Mouse (Mus musculus) c-Kit-positive CD71-positive TER-119-positive erythroid progenitor cells, embryonic 14.5 days (primary cell): ENCODE results near the gene St6galnac3.
"Not testable (repeated sequence)": the region's sequence is repeated elsewhere in the genome, so short reads cannot be mapped to it uniquely, and the experiment has no call there.

Experiments
- DNase-seq: peaks from one replicate; pipeline ENCODE4 v3.0.0-alpha.2; 2013; ENCODE audit warnings: low spot score

St6galnac3 gene

DNA sequence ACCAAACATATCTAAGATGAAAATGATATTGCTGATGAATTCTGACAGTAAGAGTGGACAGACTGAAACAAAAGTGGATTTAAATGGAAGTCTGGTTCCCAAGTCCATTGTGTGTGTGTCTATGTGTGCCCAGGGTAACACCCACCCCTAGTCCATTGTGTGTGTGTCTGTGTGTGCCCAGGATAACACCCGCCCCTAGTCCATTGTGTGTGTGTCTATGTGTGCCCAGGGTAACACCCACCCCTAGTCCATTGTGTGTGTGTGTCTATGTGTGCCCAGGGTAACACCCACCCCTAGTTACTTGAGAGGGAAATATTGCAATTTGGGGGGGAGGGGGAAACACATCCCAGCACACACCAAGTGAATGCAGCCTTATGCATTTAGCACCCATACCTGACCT lies 318.1 kb downstream of the St6galnac3 start:
- no peak for DNase-seq

DNA sequence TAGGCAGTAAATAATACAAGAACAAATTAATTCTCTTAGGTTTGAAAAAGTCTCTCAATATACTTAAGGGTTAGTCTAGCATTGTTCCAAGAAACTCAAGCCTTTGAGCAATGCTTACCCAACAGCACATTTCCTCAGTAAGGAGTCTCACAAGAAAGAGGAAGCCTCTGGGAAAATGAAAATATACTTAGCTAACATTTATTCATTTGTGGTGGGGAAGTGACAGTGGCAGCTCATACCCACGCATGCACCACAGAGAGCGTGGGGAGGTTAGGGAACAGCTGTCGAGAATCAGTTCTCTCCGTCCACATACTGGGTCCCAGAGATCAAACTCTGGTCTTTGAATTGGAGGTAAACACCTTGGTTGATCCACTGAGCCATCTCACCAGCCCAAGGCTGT lies 318.8 kb downstream of the St6galnac3 start:
- no peak for DNase-seq

DNA sequence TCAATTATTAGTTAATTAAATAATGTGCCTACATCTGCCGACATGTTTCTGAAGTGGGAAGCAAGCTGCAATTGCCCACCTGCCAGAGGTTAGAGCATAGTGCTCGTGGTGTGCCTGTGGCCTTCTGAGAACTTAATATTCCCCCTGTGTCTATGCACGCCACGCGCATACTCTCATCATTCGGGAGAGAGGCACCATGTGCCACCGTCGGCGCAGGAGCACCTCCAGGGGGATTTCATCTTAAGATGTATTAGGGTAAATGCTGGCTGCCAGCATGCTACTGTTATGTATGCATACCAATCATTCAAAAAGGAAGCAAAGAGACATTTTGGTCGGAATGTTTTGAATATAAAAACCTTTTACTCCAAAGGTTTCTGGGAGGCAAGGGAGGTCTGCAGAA lies 319.3 kb downstream of the St6galnac3 start:
- no peak for DNase-seq

DNA sequence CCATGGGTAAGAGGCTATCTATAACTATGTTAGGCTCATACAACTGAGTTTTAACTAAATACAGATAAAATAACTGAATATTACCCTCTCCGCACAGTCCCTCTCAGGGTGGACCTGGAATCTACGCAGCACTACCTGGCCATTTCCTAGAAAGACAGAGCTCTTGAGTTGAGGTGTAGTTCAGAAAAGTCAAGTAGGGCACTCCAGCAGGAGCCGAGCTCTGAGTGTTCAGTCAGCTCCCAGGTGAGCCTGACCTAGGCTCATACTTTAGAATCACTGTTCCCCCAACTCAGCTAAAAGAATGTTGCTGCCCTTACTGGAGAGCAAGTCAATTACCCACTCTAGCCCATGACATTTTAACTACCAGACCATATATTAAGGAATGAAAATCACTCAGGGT lies 324.7 kb downstream of the St6galnac3 start:
- DNase-seq = no peak

DNA sequence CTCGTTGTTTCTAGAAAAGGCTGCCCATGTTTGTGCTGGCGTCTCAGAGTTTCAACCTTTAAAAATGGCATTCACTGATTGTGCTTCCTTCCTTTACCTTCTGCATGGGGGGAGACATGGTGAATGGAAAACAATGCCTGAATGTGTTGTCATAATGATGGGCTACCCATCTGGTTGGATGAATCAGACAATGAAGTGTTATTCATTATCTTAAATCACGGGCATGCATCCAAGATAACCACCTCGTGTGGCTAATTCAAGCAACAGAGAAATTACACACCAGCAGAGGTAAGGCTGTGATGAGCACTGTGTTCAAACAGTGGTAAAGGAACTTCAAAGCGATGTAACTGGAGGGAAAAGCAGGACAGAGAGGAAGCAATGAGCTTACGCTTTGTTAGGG lies 325.4 kb downstream of the St6galnac3 start:
- DNase-seq = no peak

DNA sequence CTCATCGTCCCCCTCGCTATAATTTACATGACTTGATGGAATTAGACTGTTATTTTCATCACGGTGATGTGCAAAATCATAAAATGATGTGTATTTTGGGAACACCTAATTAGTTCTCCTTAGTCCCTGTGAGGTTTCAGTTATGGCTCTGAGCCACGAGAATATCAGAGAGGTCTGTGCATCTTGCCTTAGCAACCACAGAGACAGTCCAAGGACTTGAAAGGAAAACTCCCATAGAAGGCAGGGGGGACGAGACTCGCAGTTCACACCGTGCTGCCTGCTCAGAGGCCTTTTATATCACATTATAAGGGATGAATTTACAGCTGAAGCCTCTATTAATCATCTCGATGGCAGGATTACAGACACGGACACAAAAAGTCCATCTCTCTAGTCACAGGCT lies 327.2 kb downstream of the St6galnac3 start:
- no peak for DNase-seq

DNA sequence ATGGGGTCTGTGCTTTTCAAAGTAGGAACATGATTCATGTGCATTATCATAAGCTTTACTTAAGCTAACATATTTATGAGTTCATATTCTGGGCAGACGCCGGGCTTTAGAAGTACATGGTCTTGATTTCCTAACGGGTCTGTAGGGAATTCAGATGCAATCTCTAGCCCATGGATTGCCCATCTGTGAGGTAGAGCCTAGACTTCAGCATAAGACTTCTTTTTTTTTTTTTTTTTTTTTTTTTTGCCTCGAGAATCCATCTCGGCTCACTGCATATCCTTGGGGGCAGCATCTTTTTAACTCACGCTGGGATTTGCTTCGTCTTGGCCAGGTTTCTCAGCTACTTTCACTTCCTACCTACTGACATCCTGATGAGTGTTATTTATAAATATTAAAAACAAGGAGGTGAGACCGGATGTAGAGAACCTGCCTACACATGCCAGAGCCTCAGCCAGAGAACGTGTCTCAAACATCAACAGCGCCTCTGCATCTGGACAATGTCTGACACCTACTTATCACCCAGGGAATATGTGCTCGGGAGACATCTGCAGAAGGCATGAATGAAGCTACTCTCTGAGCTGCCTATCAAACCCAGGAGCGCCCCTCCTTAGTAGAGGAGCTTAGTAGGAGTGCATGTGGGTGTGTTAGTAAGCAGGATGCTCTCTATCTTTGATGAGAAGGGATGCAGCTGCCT lies 328.5 kb downstream of the St6galnac3 start:
- DNase-seq = no peak

DNA sequence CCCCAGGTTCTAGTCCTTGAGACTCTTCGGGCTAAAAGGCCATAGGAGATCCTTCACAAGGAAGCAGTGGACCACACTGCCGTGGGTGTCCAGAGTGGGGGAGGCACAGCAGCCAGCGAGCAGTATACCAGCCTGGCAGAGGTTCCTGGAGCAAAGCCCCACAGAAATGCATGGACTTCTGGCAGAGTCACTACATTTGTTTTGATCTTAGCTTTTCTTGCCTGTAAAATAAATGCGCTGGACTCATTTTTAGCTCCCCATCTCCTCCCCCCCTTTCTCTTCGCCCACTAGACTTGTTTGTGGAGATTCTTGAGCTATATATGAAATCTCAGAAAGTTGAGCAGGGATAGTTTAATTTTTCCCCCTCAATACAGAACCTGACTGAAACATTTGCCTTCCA lies 329.6 kb downstream of the St6galnac3 start:
- no peak for DNase-seq

DNA sequence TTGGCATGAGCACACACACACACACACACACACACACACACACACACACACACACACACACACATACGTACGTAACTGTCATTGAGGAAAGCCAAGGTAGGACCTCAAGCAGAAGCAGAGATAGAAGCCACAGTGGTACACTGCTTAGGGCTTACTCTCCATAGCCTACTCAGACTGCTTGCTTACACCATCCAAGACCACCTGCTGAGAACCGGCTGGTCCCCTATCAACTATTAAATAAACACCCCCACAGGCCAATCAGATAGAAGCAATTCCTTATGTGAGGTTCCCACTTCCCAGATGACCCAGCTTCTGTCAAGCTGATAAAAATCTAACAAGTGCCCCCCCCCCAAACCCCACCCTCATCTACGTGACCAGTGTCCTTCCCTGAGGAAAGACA lies 330.2 kb downstream of the St6galnac3 start:
- no peak for DNase-seq

DNA sequence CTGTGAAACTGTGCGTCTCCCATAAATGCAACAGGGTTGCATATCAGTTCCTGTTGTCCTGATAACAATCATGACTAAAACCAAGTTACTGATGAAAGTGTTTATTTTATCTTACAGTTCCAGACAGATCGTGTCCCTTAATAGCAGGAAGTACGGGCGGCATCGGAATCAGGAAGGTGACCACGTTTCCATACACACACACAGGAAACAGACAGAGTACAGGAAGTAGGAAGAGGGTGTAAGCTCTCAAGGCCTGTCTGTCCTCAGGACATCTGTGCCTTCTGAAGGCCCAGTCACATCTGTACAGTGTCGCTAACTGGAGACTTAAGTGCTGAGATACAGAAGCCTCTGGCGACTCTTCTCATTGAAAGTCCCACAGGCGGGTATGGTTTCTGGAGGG lies 330.8 kb downstream of the St6galnac3 start:
- DNase-seq = no peak

DNA sequence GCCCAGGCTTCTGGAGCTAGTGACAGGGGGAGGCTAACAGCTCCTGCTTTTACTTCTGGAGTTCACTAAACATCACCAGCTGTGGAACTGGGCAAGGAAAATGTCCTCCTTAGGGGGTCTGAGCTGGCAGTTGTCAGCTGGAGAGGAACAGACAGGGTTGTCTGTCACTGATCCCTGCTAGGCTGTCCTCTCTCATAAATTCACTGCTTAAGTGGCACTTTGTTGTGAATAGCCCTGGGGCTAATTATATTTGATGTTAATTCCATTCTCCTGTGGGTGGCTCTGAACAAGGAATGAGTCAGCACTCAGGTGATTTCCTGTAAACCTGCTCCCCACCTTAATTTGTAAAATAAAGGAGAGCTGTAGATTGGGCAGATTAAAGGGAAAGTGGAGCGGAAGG lies 333.5 kb downstream of the St6galnac3 start:
- not testable (repeated sequence) for DNase-seq

DNA sequence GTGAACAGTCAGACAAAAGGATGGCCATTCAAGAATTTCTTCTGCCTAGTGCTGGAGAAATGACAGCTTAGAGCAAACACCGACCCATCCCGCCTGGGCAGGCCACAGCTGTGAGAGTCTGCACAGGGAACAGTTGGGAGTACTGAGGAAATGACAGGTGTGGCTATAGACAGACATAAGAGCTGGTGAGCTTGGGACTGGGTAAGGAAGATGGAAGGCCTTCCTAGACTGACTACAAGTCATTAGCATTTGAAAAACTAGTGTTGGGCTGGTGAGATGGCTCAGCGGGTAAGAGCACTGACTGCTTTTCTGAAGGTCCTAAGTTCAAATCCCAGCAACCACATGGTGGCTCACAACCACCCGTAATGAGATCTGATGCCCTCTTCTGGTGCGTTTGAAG lies 340.3 kb downstream of the St6galnac3 start:
- DNase-seq = not testable (repeated sequence)

DNA sequence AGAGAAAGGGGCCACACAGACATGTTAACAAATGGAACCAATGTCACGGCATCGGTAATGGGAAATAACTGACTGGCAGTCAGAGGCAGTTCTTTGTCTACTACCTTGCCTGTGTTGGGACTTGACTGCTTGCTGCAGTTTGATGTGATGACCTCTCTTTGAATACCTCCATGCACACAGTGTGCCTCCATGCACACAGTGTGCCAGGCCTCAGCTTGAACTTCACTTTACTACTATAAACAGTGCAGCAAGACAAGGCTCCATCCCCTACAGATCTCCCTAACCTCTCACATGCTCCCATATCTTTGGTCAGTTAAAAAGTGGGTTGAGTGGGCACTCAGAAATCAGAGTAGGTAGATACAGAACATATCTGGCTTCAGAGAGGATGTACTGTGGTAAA lies 341.3 kb downstream of the St6galnac3 start:
- no peak for DNase-seq

DNA sequence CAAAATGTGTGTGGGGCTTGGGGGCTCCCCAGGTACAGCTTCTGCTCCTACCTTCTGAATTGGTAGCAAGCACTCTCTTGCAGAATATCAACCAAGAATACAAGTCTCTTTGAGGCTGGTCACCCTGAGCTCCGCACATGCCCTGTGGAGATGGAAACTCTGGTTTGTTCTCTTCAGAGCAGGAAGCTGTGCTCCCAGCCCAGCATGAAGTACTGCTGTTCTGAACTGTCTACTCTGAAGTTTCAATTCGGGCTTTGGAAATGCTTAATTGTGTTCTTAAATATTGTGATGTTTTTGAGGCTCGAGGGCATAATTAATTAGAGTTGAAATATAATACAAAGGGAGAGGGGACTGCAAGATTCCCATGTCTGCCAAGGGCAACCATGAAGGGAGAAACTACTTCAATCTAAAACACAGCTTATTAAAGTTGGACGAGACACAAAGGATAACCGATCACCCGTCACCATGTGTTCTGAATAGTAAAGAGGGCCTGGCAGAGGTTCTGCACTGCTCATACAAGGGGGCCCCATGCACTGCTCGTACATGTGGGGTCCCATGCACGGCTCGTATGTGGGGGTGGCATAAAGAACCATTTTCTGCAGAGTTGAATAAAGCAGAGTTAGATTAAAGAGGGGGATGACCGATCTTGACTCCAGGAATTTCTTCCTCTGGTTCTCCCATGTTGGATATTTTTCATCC lies 359.8 kb downstream of the St6galnac3 start:
- no peak for DNase-seq

DNA sequence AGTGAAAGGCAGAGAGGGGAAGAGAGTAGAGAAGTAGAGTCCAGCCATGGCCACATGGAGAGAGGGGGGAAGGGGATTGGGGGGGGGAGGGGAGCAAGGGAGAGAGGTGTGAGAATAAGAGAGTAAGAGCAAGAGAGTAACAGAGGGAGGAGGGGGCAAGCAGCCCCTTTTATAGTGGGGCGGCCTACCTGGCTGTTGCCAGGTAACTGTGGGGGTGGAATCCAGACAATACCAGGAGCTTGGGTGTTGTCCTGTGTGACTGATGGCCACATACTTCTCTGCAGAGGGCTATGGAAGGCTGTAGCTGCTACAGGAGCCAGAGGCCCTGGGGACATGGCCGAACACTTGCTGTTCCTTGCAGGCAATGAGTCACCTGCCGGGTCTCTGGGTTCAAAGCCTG lies 360.6 kb downstream of the St6galnac3 start:
- DNase-seq = no peak

DNA sequence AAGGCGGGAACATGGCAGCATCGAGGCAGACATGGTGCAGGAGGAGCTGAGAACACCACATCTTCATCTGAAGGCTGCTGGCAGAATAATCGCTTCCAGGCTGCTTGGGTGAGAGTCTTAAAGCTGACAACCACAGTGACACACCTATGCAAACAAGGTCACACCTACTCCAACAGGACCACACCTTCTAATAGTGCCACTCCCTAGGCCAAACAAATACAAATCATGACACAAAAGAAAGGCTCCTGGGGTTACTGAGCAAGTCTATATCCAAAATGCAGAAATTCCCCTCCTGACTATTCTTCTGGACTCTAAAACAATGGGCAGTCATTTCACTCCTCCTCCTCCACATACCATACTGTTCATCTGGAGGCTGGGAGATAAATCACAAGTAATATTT lies 365.0 kb downstream of the St6galnac3 start:
- DNase-seq = no peak

DNA sequence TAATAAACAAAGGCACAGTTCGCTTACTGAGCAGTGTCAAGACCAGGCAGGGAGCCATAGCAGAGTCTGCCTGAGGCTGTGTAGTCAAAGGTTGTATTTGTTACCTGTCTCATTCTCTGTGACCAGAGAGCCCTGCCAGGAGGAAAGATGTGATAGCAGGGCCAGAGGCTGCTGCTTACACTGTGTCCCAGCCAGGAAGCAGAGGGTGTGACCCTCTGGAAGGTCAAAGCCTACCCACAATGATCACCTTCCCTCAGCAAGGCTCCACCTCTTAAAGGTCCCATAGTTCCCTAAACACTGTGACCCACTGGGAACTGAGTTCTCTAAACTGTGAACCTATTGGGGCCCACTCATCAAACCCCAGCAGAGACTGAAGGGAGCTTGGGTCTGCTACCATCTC lies 368.9 kb downstream of the St6galnac3 start:
- DNase-seq = no peak

DNA sequence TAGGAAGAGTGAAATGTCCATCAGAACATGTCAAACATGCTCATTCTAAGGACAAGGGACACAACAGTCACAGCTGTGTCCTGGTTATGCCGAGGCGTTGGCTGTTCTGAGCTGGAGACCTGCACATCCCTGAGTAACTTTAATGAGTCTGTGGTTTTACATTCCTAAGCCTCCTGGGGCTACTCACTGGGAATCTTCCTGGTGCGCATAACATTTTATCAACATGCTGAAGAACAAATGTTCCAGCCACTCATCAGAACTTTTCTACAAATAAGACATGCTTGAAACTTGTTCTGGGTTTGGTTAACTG lies 370.0 kb downstream of the St6galnac3 start:
- DNase-seq = no peak

DNA sequence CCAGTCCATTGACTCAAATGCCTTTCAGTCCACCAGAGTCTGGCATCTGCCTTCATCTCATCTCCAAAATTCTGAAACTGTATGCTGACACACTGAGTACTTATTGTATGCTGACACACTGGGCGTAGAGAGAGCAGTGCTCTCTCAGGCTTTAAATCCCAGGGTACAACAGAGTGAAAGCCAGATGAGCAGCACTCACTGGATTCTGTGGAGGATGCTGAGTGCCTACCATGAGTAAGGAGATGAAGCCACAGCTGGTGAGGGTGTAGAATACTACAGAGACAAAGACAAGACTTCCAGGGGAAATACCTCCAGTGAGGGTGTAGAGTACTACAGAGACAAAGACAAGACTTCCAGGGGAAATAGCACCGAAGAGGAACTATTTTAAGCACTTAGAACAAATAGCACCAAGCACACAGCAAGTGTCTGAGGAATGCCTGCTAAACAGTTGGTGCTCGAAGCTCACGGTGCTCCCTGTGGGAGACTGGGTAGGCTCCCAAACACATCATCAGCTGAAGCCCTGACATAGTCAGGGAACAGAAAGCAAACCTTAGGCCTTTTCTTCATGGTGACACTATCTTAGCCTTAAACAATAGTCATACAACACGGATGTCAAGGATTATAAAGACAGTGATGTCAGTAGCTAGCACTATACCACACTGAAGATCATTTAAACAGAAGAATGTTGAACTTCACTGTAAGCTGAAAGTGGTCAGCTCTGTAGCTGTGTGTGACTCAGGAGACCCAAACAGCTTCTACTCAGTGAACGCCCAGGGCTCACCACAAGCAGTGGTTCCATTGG lies 370.6 kb downstream of the St6galnac3 start:
- DNase-seq = no peak

DNA sequence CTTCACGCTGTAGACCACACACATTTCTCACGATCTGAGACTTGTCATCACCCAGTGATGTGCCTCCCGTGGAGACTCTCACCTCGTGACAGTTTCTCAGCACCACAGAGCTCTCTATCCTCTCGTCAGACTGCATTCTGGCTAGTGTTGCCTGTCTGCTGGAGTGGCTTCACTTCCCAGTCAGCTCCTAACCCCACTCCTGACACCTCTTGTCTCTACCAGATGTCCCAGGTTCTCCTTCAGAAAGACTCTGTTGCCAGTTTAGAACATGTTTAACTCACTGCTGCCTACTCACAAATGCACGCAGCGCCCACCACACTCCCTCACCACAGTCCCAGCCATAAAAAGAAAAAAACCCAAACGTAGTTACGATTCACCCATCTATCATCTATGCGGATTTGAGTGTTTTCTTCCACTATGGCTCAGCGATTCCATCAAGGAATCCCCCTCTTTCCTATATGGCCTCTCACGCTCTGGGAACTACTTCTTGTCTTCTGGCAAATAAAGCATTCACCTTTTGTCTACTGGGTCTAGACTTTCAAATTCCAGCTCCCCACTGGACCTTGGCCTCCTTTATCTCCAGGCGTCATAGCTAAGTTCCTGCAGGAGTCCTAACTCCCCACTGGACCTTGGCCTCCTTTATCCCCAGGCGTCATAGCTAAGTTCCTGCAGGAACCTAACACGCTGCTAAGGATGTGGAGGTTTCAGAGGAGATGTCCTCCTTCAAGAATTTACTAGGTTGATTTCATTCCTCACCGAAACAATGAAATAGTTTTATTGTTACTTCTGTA lies 371.5 kb downstream of the St6galnac3 start:
- no peak for DNase-seq

DNA sequence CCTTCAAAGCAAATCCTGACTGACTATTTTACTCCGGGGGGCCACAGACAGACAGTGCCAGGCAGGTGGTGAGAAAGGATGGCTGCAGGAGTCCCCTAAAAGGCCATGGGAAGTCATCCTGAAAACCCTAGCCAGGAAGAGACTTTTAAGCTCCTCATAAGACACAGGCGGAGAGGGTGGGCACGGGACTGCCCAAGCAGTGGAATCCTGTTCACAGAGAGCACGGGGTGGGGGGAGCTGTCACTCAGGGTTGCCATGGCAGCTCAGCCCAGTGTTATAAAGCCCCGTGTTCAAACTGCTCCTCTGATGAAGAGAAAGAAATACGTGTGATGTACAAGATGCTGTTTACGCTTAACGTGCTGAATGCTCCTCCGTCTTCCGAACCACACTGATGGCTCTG lies 375.0 kb downstream of the St6galnac3 start:
- no peak for DNase-seq

DNA sequence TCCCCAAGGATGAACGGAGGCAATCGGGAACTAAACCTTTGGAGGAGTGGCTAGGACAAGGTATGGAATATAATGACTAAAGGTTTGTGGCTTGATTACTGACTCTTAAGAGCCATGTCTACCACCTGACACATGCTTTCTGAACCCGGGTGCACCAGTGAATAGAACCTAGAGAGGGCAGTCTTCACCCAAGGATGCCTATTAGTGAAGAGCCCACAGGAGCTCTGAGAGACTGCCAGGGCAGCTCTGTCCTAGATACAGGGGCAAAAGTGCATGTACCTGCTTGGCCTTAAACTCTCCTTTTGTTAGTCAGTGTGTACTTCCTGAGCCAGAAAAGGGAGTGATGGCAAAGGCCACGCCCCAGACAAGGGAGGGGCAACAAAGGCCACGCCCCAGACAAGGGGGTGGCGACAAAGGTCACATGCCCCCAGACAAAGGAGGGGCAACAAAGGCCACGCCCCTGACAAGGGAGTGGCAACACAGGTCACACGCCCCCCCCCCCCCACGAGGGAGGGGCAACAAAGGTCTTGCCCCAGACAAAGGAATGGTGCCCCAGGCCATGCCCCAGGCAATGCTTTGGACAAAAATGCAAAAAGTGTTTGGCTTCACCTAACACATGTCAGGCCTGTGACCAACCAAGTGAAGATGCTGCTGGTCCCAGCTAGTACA lies 376.0 kb downstream of the St6galnac3 start:
- DNase-seq = no peak
